Mouse (Mus musculus): Measurements from ENCODE around the gene Vkorc1.

The Vkorc1 gene

DNA sequence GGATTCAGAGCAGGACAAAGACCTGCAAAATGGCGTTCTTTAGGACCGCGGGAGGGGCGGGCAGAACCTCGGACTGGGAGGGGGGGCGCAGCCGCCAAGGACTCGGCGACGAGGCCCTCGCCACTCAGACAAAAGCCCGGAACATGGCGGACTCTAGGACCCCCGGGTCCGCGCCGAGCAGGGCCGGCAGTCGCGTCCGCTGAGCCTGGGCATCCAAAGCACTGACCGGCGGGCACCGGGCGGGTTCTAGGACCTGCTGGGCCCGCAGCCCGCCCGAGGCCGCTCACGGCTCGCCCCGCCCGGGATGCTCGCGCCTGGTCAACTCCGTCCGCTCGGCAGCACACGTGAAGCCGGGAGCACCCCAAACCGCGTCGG, 19.8 kb downstream of the Vkorc1 start:
- DNase-seq: peak; percentile 95

GRCm38 (mm10) chr7:127874812-127875626, 20.4 kb downstream of the Vkorc1 start:
- no peak for DNase-seq

- DNase-seq: no peak
These were observed 25.1 kb downstream of the Vkorc1 start for GRCm38 (mm10) chr7:127870136-127870821.

DNA sequence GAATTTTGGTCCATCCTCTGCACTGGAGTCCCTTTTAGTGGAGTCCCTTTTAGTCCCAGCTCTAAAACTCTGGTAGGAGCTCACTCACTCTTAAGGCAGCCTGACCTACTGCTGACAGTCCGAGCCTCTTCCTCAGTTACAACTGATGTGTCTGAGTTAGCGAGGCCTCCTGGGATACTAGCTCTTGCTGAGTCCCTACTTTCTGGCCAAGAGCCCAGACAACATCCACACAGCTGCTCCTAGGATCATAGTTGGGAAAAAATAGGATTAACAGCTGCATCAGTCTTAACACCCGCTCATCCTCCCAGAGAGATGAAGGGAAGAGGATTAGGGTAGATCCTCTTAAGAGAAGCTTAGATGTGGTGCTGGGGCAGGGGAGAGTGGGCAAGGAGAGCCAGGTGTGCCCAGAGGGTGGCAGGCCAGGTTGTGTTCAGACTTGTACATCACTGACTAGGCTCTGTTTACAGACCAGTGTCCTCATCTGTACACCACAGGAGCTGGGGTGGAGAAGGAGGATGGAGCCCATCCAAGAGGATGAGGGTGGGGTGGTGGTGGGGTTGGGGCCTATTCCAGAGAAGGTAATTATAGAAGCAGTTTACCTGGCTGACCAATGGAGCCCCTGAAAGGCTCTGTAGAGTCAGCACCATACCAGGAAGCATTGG, 26.1 kb downstream of the Vkorc1 start:
- DNase-seq: peak; percentile 61

DNA sequence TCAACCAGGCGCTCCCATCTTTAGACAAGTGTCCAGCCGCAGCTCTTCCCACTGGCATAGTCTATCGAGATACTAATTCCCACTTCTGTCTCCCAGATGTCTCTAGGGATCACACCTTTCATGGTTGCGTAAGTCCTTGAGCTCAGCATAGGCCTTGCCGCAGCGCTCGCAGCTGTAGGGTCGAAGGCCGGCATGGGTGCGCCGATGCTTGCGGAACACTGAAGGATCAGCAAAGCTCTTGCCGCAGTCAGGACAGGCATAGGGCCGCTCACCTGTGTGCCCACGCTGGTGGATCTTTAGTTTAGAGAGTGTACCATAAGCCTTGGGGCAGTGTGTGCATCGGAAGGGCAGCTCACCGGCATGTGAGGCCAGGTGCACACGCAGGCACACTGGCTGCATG, 27.8 kb downstream of the Vkorc1 start:
- DNase-seq: no peak

GRCm38 (mm10) chr7:127866434-127866833, 29.0 kb downstream of the Vkorc1 start:
- DNase-seq: no peak

- no peak for DNase-seq
These were observed 37.2 kb downstream of the Vkorc1 start for GRCm38 (mm10) chr7:127858258-127858657.

DNA sequence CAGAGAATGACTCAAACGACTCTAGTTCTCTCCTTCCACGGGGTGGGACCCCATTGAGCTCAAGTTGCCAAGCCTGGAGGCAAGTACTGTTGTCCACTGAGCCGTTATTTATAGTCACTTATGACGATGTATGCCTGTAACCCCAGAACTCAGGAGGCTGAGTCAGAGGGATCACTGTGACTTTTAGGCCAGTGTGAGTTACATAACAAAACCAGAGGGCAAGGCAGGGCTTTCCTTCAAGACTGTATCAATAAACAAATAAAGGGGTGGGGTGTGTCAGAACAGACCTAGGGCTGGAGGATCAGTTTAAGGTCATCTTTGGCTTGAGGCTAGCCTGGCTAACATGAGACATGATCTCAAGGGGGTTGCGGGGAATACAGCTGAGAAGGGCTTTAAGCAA, 44.5 kb downstream of the Vkorc1 start:
- DNase-seq: no peak

- no peak for DNase-seq
These were observed 45.2 kb downstream of the Vkorc1 start for GRCm38 (mm10) chr7:127849973-127850875.
